Mouse (Mus musculus) CH12.LX (cell line): ENCODE measurements at regions not wholly inside any gene's neighbourhood (a gene's known extent, or its start where the extent isn't known, plus 50 kb on each side); places are given as distances from the start of the nearest gene placed in this dataset.

ENCODE experiments used
- DNase-seq: peaks from one replicate; pipeline ENCODE4 v3.0.0-alpha.2; 2013; ENCODE audit errors: extremely low read depth
- H3K27ac ChIP-seq: 2 replicates; pipeline ENCODE4 v1.5.1; 2012; ENCODE audit warnings: low read depth, mild to moderate bottlenecking, control low read depth, moderate library complexity; ENCODE audit not compliant: insufficient read depth
- H3K27me3 ChIP-seq: replicated peaks from 2 replicates; pipeline ENCODE3; 2012; ENCODE audit warnings: inconsistent platforms
- H3K36me3 ChIP-seq, 2 experiments: replicated peaks in 1 of 2; 2 replicates each; pipeline versions ENCODE3 to v1.6.1; 2012; ENCODE audit warnings: inconsistent platforms in 1 of 2, low read length in 1 of 2, mild to moderate bottlenecking in 1 of 2, mixed read lengths in 1 of 2, moderate library complexity in 1 of 2; ENCODE audit not compliant: control insufficient read depth in 1 of 2, insufficient read depth in 1 of 2
- H3K4me1 ChIP-seq, 2 experiments: 2 replicates each; pipeline ENCODE4 v1.6.1; 2012; ENCODE audit warnings: inconsistent platforms in 1 of 2, moderate library complexity in 1 of 2; ENCODE audit not compliant: insufficient read depth in 2 of 2, control insufficient read depth in 1 of 2
- H3K4me2 ChIP-seq: 2 replicates; pipeline ENCODE4 v1.6.1; 2012; ENCODE audit warnings: low read depth, mild to moderate bottlenecking, control low read depth; ENCODE audit not compliant: poor library complexity, insufficient read depth, severe bottlenecking
- H3K4me3 ChIP-seq, 3 experiments: fragments of 150-350 bp in 1 of 3; sonication (generic) in 1 of 3; replicated peaks in 1 of 3; 2 replicates each; pipeline versions ENCODE3 to v1.5.1; 2011 to 2012; ENCODE audit warnings: low read depth in 2 of 3, low read length in 2 of 3, mild to moderate bottlenecking in 2 of 3, moderate library complexity in 2 of 3, control low read depth in 1 of 3, improper control_type of control experiment in 1 of 3, inconsistent platforms in 1 of 3, mixed read lengths in 1 of 3; ENCODE audit not compliant: poor library complexity in 1 of 3
- H3K79me2 ChIP-seq: replicated peaks from 2 replicates; pipeline ENCODE4 v1.6.1; 2012; ENCODE audit warnings: mild to moderate bottlenecking, moderate library complexity; ENCODE audit not compliant: control insufficient read depth, poor library complexity, insufficient read depth, severe bottlenecking; ENCODE audit errors: extremely low read depth
- H3K9ac ChIP-seq: 2 replicates; pipeline ENCODE4 v1.6.1; 2012; ENCODE audit warnings: low read depth, mild to moderate bottlenecking, control low read depth, moderate library complexity; ENCODE audit not compliant: insufficient read depth
- H3K9me3 ChIP-seq: replicated peaks from 2 replicates; pipeline ENCODE3; 2012; ENCODE audit warnings: low read length, inconsistent platforms, mixed read lengths
- BHLHE40 ChIP-seq: IDR thresholded peaks from 2 replicates; pipeline ENCODE4 v1.6.1; 2011; ENCODE audit warnings: mild to moderate bottlenecking, low read depth, low read length, improper control_type of control experiment
- CHD1 ChIP-seq: IDR thresholded peaks from 2 replicates; pipeline ENCODE4 v1.6.1; 2012; ENCODE audit warnings: low read depth, low read length, improper control_type of control experiment, inconsistent platforms
- CHD2 ChIP-seq: IDR thresholded peaks from 2 replicates; pipeline ENCODE4 v1.6.1; 2011; ENCODE audit warnings: low read length, improper control_type of control experiment
- CTCF ChIP-seq, 2 experiments: IDR thresholded peaks in 1 of 2; conservative IDR thresholded peaks in 1 of 2; 2 replicates each; pipeline ENCODE4 v1.5.1; 2011 to 2012; ENCODE audit warnings: low read depth in 2 of 2, low read length in 2 of 2, improper control_type of control experiment in 1 of 2, inconsistent platforms in 1 of 2, mild to moderate bottlenecking in 1 of 2, moderate library complexity in 1 of 2
- E2F4 ChIP-seq: IDR thresholded peaks from 2 replicates; pipeline ENCODE4 v1.6.1; 2011; ENCODE audit warnings: low read depth, low read length, improper control_type of control experiment; ENCODE audit not compliant: insufficient replicate concordance
- EP300 ChIP-seq: IDR thresholded peaks from 2 replicates; pipeline ENCODE4 v1.6.1; 2011; ENCODE audit warnings: low read length, improper control_type of control experiment
- ETS1 ChIP-seq: conservative IDR thresholded peaks from 2 replicates; pipeline ENCODE4 v1.6.1; 2012; ENCODE audit warnings: low read depth, mild to moderate bottlenecking, inconsistent platforms, low read length, improper control_type of control experiment, moderate library complexity
- GABPA ChIP-seq: IDR thresholded peaks from 2 replicates; pipeline ENCODE4 v1.6.1; 2012; ENCODE audit warnings: low read depth, low read length, improper control_type of control experiment, inconsistent platforms; ENCODE audit not compliant: insufficient replicate concordance
- IRF4 ChIP-seq: IDR thresholded peaks from 2 replicates; pipeline ENCODE4 v1.6.1; 2014; ENCODE audit warnings: low read depth, mild to moderate bottlenecking, inconsistent platforms, low read length, improper control_type of control experiment
- JUN ChIP-seq: IDR thresholded peaks from 2 replicates; pipeline ENCODE4 v1.6.1; 2011; ENCODE audit warnings: low read depth, mild to moderate bottlenecking, low read length, improper control_type of control experiment, moderate library complexity; ENCODE audit not compliant: insufficient read depth
- KAT2A ChIP-seq: IDR thresholded peaks from 2 replicates; pipeline ENCODE4 v1.6.1; 2012; ENCODE audit warnings: low read length, improper control_type of control experiment, inconsistent platforms; ENCODE audit not compliant: insufficient replicate concordance
- MAFK ChIP-seq: IDR thresholded peaks from 2 replicates; pipeline ENCODE4 v1.6.1; 2011; ENCODE audit warnings: low read length, improper control_type of control experiment; ENCODE audit not compliant: insufficient replicate concordance
- MAX ChIP-seq: IDR thresholded peaks from 2 replicates; pipeline ENCODE4 v1.6.1; 2011; ENCODE audit warnings: low read length, improper control_type of control experiment
- MAZ ChIP-seq: IDR thresholded peaks from 2 replicates; pipeline ENCODE4 v1.6.1; 2012; ENCODE audit warnings: low read depth, mild to moderate bottlenecking, inconsistent platforms, low read length, improper control_type of control experiment, moderate library complexity
- MXI1 ChIP-seq: IDR thresholded peaks from 2 replicates; pipeline ENCODE4 v1.6.1; 2011; ENCODE audit warnings: mild to moderate bottlenecking, low read depth, low read length, improper control_type of control experiment
- MYC ChIP-seq: IDR thresholded peaks from 2 replicates; pipeline ENCODE4 v1.6.1; 2011; ENCODE audit warnings: low read depth, mild to moderate bottlenecking, improper control_type of control experiment, low read length
- NRF1 ChIP-seq: IDR thresholded peaks from 2 replicates; pipeline ENCODE4 v1.6.1; 2014; ENCODE audit warnings: low read depth, mild to moderate bottlenecking, inconsistent platforms, low read length, improper control_type of control experiment, moderate library complexity
- POLR2A ChIP-seq: IDR thresholded peaks from 2 replicates; pipeline ENCODE4 v1.6.1; 2011; ENCODE audit warnings: low read depth, mild to moderate bottlenecking, improper control_type of control experiment, low read length
- POLR2AphosphoS2 ChIP-seq: IDR thresholded peaks from 2 replicates; pipeline ENCODE4 v1.6.1; 2011; ENCODE audit warnings: low read depth, low read length, improper control_type of control experiment
- RAD21 ChIP-seq: IDR thresholded peaks from 2 replicates; pipeline ENCODE4 v1.6.1; 2011; ENCODE audit warnings: low read depth, mild to moderate bottlenecking, low read length, improper control_type of control experiment, moderate library complexity
- SMC3 ChIP-seq: IDR thresholded peaks from 2 replicates; pipeline ENCODE4 v1.6.1; 2011; ENCODE audit warnings: low read depth, low read length, improper control_type of control experiment
- TCF12 ChIP-seq: IDR thresholded peaks from 2 replicates; pipeline ENCODE4 v1.6.1; 2014; ENCODE audit warnings: low read depth, mild to moderate bottlenecking, inconsistent platforms, low read length, improper control_type of control experiment
- UBTF ChIP-seq: IDR thresholded peaks from 2 replicates; pipeline ENCODE4 v1.6.1; 2012; ENCODE audit warnings: low read depth, mild to moderate bottlenecking, inconsistent platforms, low read length, improper control_type of control experiment, moderate library complexity
- USF1 ChIP-seq: IDR thresholded peaks from 2 replicates; pipeline ENCODE4 v1.6.1; 2014; ENCODE audit warnings: low read depth, mild to moderate bottlenecking, inconsistent platforms, low read length, improper control_type of control experiment
- USF2 ChIP-seq: conservative IDR thresholded peaks from 2 replicates; pipeline ENCODE4 v1.6.1; 2011; ENCODE audit warnings: low read depth, low read length, improper control_type of control experiment
- ZC3H11A ChIP-seq: IDR thresholded peaks from 2 replicates; pipeline ENCODE4 v1.6.1; 2012; ENCODE audit warnings: low read depth, mild to moderate bottlenecking, inconsistent platforms, low read length, improper control_type of control experiment
- ZKSCAN1 ChIP-seq: IDR thresholded peaks from 2 replicates; pipeline ENCODE4 v1.6.1; 2012; ENCODE audit warnings: low read depth, inconsistent platforms, low read length, improper control_type of control experiment, borderline replicate concordance
- ZNF384 ChIP-seq: IDR thresholded peaks from 2 replicates; pipeline ENCODE4 v1.6.1; 2012; ENCODE audit warnings: low read depth, low read length, improper control_type of control experiment, inconsistent platforms
- dilution Hi-C: fragments of 300-500 bp; cut with MboI; formaldehyde crosslinking; loops from 2 replicates; pipeline ENCODE4 v1.14.3; 2020; ENCODE audit warnings: low sequenced_read_pairs; ENCODE audit not compliant: extremely low pct_unique_long_range_greater_than_20kb, extremely low pct_ligation_motif_present
- in situ Hi-C: fragments of 300-500 bp; cut with MboI; formaldehyde crosslinking; loops from 3 replicates; pipeline ENCODE4 v1.14.3; 2019; ENCODE audit warnings: low sequenced_read_pairs, low pct_ligation_motif_present, low pct_unique_long_range_greater_than_20kb, mixed read lengths

DNA sequence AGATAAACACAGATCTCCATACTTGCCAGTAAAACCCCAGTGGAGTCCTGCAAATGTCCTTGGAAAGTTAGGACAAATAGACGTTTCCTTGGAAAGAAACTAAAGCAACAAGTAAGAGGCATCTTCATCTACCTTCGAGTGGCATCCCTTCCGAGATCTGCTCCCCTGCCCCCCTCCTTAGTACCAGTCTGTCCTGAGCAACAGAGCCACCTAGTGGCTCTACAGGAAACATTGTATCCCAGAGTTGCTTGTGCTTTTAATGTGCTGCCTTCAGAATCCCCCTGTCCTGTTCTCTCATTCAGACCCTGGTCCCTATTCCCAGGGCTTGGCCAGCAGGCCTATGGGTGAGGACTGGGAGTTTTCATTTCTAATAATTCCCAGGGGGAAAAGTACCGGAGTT lies 423.1 kb upstream of the Smarca2 start:
- H3K27ac ChIP-seq = no peak overlapping the region
- H3K4me2 ChIP-seq = no peak overlapping the region
- TF ChIP-seq KAT2A (no peak), ETS1 (no peak), CHD1 (no peak), UBTF (no peak), ZKSCAN1 (no peak), RAD21 (peak; percentile 68), CTCF (conservative IDR thresholded peaks at IDR 0.05 in 1 of 2, IDR thresholded peaks at IDR 0.05 in 1 of 2; ENCODE audit: low read depth in 2 of 2, low read length in 2 of 2) (peak; percentile 44 to 73), TCF12 (no peak), JUN (no peak), MXI1 (no peak), EP300 (no peak), NRF1 (no peak), MAFK (no peak), IRF4 (no peak), ZC3H11A (no peak), E2F4 (no peak), POLR2A (no peak), ZNF384 (no peak), BHLHE40 (no peak), MAZ (peak; percentile 68; the same call in 1 of the 2 replicates), MAX (no peak), SMC3 (peak; percentile 52), CHD2 (peak; percentile 38; the same call in 1 of the 2 replicates), POLR2AphosphoS2 (no peak)
- in situ Hi-C loops = no loop called here
- H3K4me3 ChIP-seq = no peak overlapping the region
- no peaks in the 10 kb centered on the region for H3K27me3 ChIP-seq
- no peaks in the 10 kb centered on the region for H3K9me3 ChIP-seq
- no peak overlapping the region for H3K9ac ChIP-seq
- dilution Hi-C loops = no loop called here
- no peaks in the 10 kb centered on the region for H3K36me3 ChIP-seq
- no peaks in the 10 kb centered on the region for H3K4me1 ChIP-seq
- peak; percentile 52 for DNase-seq
- H3K79me2 ChIP-seq = no peaks in the 10 kb centered on the region

DNA sequence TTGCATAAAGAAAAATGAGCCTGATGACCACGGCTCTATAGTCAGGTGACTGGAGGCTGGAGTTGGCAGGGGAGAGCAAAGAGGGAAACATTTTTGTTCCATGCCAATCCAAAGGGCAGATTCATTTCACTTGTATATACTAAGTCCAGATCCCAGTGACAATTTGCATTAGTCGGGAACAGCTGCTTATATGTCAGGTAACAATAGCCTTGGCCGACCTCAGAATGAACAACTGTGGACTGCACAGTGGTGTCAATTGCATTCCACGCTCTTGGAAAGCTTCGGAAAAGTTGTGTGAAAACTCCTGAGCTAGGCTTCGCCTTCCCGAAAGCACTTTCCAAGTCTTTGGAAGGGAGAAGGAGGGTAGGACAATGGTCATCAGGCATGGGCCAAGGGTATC lies 419.8 kb upstream of the Smarca2 start:
- TF ChIP-seq USF2 (no peak), MXI1 (no peak), EP300 (no peak), USF1 (no peak), GABPA (no peak), MYC (no peak), POLR2AphosphoS2 (no peak)
- dilution Hi-C loops (no loop called here), in situ Hi-C loops (no loop called here)
- Histone ChIP-seq H3K4me1 (no peaks in the 10 kb centered on the region), H3K79me2 (no peaks in the 10 kb centered on the region), H3K9ac (no peak overlapping the region), H3K36me3 (no peaks in the 10 kb centered on the region), H3K4me2 (no peak overlapping the region), H3K9me3 (no peaks in the 10 kb centered on the region), H3K27me3 (no peaks in the 10 kb centered on the region), H3K4me3 (no peak overlapping the region), H3K27ac (no peak overlapping the region)
- DNase-seq = no peak
